Mouse (Mus musculus): ENCODE data around the gene Tmtc1.
A peak's percentile ranks its signal among the peaks of the same experiment; 100 is the strongest.

The Tmtc1 gene

DNA sequence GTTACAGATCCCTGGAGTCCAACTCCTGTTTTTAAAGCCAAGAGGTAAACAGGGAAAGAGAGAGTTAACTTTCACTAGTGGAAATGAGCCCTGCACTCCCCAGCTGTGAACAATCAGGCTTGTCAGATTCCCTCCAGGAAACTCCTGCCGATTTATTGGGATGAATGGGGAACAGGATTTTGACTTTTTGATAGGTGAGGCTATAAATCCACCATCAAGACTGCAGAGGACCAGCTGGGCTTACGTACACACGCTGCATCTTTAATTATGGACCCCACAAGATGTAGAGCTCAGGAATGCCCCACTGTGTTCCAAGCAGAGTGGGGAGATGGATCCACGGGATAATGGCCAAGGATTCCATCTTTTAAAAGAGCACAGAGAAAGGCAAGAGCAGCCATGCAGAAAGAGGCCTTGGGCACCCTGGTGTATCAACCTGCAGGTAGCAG lies 77.1 kb downstream of the Tmtc1 start:
- no peak for DNase-seq

DNA sequence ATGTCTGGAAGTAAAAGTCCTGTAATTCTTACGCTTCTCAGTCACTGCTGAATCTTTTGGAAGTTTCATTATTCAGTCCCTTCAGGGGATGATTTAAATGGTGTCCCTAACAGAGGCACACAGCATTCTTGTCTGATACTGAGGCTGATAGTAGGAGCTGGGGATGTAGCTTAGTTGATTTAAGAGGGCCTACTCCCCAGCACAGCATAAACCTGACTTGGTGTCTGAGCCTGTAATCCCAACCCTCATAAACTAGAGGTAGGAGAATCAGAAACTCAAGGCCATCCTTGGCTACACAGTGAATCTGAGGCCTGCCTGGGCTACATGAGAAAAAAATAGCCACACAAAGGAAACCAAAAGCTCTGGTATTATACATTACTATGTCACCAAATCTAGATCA lies 77.6 kb downstream of the Tmtc1 start:
- no peak for DNase-seq

DNA sequence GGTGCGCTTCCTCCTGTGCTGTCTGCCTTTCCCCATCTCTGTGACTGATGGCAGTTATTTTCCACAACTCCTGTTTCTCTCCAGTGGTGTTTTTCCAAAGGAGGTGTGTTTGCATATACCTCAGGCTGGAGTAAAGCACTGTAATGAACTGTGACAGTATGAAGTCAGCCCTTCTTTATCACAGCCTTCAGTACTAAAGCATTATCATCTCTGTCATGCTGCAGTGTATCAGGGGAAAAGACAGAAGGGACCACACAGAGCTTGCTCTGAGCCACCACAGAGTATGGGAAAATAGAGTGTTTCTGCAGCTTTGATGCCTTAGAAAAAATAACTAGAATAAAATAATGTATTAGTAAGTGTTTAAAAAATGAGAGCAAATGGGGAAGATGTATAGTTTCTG lies 81.0 kb downstream of the Tmtc1 start:
- no peak for DNase-seq

DNA sequence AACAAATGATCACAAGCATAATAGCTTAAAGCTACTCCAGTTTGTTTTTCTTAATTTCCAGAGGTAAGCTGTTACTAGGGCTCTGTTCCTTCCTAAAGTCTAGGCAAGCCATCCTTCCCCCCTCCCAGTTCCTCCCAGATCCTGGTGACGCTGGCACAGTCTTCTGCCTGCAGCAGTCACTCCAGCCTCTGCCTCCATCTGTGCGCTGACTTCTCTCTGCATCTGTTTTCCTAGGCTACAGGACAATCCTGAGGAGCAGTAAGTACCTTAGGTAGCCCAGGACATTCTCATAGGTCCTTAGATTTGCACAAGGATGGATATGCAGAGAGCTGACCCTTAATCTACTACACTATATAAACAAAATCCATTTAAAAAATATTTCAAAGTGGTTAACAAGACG lies 81.7 kb downstream of the Tmtc1 start:
- DNase-seq: no peak

DNA sequence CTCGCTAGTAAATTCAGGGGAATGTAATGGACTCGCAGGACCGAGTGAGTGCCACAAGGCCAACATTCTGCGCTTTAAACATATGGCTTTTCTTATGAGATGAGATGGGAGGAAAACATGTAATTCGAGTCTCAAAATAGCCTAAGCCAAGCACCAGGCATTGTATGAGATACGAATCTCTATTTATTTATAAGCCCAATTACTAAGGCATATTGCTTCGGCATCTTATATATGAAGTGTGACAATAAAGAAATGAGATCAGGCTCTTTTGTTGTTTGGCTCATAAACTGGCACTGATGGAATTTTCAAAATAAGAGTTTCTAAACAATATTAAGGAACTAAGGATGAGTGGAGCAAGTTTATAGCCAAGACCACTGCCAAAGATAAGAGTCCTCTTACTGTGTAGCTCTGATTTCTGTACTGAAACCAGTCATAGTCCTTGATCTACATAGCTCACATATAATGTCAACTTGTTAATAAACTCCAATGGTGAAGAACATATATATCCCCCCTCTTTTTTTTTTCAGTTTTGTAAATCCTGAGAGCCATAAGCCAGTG lies 84.8 kb downstream of the Tmtc1 start:
- DNase-seq: no peak

DNA sequence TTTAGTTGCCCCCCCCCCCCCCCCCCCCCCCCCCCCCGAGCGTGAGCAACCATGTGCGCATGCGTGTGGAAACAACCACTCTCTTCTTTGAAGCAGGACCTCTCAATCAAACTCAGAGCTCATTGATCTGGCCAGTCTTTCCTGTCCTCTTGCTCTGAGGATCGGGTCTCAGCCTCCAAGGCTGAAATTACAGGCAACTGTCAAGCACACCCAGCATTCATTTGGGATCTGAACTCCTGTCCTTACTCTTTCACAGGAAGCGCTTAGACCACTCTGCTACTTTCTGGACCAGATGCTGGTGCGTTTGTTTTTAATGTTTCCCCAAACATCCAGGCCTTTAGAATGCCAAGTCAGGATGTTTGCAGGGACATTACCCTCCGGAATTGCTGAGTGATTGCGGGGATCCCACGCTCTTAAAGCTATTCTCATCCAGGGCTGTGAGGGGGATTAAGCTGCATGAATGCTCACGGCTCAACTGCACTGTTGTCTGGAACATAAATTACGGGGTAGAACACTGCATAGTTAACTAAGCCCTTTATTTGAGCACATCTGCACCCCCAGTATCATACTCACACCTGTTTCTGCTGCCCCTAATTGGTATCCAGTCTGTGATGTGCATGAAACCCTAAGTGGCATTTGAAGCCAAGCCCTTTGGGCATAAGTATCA lies 85.5 kb downstream of the Tmtc1 start:
- no peak for DNase-seq

DNA sequence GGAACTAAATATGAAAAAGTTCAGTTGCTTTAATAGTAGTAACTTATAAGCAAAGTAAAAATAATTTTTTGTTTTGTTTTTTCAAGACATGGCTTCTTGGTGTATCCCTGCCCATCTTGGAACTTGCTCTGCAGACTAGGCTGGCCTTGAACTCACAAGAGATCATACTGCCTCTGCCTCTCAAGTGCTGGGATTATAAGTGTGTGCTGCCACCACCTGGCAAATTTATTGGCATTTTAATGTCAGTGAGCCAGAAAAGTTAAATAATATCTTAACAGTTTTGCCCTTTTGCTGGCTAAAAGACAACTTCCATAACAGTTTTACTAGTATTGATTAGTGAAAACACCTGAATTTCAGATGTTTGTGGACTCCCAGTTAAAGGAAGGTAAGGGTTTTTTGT lies 88.0 kb downstream of the Tmtc1 start:
- DNase-seq: no peak

DNA sequence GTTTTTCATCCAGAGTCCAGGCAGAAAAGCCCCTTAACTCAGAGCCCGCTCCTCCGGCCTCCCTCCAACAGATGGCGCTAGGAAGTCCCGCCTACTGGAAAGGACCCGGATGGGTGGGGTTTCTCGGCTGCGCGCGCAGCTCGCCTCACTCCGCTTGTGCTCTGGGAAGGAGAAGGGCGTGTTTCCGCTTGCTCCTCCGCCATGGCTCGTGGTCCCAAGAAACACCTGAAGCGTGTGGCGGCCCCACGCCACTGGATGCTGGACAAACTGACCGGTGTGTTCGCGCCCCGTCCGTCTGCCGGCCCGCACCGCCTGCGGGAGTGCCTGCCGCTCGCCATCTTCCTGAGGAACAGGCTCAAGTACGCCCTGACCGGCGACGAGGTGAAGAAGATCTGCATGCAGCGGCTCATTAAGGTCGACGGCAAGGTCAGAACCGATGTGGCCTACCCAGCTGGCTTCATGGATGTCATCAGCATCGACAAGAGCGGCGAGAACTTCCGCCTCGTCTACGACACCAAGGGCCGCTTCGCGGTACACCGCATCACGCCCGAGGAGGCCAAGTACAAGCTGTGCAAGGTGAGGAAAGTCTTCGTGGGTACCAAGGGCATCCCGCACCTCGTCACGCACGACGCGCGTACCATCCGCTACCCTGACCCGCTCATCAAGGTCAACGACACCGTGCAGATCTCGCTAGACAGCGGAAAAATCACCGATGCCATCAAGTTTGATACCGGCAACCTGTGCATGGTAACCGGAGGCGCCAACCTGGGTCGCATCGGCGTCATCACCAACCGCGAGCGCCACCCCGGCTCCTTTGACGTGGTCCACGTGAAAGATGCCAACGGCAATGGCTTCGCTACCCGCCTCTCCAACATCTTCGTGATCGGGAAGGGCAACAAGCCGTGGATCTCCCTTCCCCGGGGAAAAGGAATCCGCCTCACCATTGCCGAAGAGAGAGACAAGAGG lies 89.4 kb downstream of the Tmtc1 start:
- peak; percentile 7 to 16 for DNase-seq

DNA sequence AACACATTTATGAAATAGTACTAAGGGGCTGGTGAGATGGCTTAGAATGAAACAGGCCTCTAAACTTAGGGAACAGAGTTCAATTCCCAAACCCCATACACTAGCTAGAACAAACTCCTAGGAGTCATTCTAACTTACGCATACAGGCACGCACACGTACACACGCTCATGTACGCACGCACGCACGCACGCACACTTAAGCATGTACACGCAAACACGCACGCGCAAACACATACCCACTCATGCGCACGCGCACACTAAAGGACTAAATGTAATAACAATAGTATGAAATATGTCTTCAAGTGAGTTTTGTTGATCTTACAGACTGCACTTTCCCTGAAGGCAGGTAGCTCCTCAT lies 90.1 kb downstream of the Tmtc1 start:
- DNase-seq: no peak

DNA sequence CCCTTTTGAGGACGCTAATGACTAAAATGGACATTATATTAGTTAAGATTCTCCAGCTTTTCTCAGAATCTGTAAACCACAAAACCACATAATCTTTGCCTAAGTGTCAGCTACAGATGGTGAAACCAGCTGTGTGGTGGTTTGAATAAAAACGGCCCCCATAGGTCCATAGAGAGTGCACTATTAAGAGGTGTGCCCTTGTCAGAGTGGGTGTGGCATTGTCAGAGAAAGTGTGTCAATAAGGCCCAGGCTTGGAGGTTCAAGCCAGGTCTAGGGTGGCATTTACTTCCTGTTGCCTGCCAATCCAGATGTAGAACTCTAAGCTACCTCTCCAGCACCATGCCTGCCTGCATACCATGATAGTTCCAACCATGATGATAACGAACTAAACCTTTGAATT lies 99.2 kb downstream of the Tmtc1 start:
- DNase-seq: no peak

DNA sequence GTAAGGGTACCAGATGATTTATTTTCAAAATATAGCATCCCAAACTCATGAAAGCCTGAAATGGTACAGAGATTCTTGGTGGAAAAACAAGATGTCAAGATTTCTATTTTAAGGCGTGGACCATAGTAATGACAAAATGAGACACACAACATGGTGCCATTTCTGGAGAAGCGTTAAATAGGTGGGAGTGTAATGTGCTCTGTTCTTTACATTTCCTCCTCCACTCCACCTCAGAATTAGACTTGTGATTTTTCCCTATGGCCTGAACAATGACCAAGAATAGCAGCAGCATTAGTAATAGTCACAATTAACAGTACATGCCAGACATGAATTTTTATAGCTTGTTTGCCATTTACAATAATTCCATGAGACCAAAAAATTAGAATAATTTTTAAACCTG lies 102.0 kb downstream of the Tmtc1 start:
- DNase-seq: no peak

DNA sequence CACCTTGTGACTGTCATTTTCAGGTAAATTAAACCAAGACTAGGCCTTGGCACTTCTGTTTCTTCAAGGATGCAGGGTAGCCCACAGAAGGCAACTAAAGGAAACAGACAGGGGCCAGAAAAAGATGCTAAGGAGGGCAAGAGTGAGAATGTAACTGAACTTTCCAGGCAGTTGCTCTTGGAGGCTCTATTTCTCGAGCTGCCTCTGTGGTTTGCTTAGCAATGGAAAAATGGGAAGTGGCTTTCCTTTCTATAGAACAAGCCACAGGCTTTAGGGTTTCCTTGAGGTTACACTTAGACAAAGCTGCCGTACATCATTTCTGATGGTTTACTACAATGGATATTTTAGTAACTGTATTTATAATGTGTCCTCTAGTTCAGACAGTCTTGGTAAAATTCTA lies 102.4 kb downstream of the Tmtc1 start:
- no peak for DNase-seq

DNA sequence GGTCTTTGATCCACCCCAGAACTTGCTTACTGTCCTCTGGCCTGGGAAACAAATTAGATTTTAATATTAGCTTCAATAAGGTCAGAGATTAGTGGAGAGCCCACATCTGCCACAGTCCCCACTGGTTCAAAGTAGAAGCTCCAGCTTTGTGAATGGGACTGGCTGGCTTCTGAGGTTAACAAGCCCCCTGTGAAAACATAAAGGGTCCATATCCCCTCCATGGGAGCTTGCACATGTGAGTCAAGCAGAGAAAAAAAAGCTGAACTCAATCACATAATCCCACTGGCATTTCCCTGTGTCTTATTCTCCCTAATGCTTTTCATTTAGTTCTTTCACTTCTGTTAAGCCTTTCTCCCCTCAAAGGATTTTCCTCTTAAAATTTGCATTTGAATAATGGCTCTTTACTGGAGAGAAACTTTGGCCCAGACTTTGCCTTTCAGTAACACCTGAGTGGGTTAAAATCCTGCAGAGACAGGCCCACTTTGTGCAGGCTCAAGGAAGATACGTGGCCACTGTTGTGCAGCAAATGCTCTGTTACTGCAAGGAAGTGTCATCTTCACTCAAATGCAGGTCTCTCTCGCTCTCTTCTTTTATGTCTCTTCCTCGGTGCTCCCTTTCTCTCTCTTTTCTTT lies 105.7 kb downstream of the Tmtc1 start:
- no peak for DNase-seq

DNA sequence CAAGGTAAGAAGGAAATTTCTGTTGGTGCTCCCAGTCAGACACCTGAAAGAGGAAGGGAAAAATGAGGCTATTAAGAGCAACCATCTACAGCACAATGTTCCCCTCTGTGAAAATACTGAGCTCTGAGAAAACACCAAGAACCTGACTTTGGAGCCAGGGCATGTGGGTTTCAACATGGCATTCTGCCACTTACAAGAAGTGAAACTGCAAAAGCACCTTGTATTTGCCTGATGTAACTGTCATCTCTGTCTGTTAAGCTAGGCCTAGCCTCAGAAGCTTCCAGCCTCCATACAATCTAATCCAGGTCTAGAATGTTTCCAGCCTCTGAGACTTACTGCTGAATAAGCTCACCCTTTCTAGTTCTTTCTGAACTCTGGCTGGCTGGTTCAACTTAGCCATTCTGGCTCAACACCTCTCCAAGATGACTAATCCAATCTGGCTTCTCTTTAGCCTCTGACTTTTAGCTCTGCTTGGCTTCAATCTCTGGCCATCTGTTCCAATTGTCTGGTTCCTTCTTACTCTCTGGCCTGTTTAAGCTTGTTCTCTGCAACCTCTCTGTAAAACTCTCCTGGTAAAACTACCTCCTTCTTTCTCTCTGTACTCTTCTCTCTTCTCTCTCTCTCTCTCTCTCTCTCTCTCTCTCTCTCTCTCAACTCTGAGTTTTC lies 107.8 kb downstream of the Tmtc1 start:
- no peak for DNase-seq

DNA sequence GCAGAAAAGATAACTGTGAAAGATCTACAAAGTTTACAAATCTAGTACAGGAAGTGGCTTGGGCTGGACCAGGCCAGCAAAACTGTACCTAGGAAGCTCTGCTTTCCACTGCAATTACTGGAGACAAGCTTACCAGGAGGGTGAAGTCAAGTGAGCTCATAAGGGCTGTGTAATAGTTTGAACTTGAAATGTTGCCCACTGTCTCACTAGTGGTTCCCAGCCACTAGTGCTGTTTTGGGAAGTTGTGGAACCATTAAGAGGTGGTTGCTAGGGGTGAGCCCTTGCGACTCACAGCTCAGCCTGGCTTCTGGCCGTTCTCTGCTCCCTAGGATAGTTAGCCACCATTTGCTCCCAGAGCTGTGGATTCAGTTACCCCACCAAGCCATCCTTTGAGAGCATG lies 112.3 kb downstream of the Tmtc1 start:
- no peak for DNase-seq

DNA sequence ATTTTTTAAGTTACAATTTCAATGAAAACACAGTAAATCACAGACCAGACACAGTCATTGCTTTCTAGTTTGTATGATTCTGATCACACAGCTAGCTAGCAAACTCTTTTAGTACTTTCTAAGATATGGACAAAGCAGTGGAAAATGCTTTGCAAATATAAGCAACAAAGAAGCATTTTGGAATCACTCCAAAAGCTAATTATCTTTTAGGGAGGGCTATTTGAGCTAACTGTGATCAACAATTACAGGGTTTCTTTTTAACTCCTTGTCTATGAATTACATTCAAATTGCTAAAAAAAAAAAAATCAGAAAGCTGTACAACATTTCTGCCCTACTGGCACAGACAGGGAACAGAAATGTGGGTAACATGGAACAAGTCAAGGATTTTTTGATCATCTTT lies 114.2 kb downstream of the Tmtc1 start:
- DNase-seq: no peak

DNA sequence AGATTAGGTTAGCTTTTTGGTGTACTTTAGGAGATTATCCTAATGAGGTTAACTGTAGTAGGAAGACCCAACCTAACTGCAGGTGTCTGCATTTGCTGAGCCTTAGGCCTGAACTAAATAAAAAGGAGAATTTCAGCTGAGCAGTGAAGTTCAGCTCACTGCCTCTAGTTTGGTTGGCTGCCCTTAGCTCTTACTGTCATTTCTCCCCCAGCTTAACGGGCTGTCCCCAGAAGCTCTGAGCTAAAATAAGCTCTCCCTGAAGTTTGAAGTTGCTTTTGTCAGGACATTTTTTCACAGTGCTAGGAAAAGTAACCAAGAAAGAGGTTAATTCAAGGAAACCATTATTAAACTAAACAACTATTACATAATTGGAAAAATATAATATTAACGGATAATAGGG lies 115.3 kb downstream of the Tmtc1 start:
- DNase-seq: no peak

DNA sequence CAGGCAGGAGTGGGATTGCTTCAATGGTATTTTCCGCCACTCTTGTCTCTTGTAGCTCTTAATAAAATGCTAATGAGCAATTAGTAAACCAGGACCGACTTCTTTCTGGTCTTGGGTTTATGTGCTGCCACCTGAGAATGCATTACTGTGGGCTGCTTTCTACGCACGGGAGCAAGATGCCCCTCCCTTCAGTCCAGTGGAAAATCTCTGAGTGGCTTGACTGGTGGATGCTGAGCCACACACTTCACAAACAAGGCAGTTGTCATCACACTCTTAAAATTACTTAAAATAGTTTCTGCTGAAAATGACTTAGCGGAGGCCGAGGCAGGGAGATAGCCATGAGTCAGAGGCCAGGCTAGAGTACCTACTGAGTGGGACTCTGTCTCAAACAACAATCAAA lies 116.1 kb downstream of the Tmtc1 start:
- DNase-seq: no peak

DNA sequence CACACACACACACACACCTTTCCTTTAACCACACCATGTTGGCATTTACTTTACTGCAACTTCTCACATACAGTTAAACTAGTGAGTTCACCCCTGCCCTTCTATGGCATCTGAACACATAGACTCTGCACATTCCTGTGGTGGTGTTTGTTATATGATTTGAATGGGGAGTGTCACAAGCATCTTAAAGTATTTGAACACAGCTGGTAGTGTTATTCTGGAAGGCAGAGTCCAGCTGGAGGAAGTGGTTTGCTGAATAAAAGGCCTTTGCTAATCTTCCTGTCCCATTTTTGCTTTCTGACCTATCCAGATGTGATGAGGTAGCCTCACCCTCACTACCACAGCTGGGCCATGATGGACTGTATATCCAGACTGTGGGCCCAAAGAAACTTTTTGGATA lies 125.5 kb downstream of the Tmtc1 start:
- no peak for DNase-seq

DNA sequence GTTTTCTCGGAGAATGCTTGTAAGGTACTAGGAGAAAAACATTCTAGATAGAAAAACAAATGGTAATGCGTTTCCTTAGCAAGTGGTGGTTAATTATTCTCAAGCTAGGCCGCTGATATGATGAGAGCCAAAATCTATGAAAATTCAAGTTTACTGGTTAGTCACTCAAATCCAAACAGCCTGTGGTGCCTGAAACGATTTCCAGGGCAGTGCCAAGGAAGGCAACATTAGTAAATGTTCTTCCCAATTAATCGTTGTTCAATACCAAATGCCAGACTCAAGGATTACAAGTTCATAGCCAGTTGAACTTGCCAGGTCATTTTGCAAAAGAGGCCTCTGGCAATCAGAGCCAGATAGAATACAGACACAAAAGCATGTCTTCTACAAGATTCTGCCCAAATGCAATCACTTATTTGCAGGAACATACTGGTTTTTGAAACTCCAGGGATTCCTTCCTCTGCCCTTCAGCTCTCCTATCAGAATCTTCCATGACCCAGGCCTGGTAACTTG lies 128.6 kb downstream of the Tmtc1 start:
- DNase-seq: no peak

DNA sequence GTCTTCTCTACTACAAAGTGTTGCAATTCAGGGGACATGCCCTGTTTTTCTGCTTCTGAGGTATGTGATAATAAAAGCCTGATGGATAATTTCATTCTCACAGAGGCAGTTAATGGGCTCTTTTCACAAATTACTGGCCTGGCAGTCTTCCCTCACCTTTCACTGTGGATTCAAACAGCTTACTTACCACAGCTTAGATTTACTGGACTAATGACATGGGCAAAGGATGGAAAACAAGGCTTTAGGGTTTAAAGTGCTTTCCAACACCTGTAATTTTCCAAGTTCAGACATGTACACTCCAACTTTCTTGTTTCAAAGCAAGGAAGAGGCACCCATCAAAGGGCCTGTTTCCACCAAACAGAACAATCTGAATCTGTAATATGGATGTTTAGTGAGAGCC lies 129.1 kb downstream of the Tmtc1 start:
- no peak for DNase-seq

DNA sequence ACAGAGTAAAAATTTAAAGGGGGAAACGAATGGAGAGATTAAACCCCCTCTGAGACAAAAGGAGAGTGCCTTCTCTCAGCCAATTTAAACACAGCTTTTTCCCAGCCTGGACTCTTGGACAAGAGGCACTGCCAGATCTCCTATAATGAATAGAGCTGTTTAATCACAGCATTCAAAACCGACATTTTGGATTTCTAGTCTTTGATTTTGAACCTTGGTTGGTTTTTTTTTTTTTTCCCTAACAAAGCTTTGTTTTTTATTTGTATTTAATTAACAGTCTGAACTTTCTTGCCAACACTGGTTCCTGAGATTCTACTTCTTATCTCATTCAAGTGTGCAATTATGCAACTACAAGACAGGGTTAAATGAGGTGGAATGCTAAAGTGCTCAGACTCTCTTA lies 133.2 kb downstream of the Tmtc1 start:
- DNase-seq: no peak

DNA sequence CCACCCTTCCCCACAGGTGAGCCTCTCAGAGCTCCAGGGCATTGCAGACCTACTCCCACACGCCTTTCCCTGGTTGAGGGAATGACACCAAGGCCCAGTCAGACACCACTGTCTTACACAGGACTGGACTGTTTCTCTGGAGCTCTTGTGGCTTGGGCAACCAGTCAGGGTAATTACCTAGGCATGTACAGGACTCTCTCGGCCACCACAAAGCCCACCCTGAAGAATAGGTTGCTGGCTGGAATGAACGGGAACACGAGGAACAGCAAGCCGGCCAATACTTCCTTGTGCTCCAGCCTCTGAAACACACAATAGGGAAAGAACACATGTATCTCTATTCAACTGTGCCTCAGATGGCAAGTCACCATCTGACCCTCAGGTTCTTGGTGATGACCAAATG lies 138.4 kb downstream of the Tmtc1 start:
- DNase-seq: no peak
